Mouse (Mus musculus) heart, embryonic 15.5 days (tissue): ENCODE data around the gene Slc6a13. TPM values are rescaled to one million over a fixed set of nuclear protein-coding genes. Genes with fewer than 3 reads are reported as not detected.
"Not testable (repeated sequence)": the region's sequence is repeated elsewhere in the genome, so short reads cannot be mapped to it uniquely, and the experiment has no call there.

Experiments used
- ATAC-seq: fragments of 200-750 bp; cut with Nextera tagmentation; replicated peaks from 2 replicates; pipeline ENCODE4 v1.8.0; 2017; ENCODE audit warnings: low read depth, moderate TSS enrichment; ENCODE audit not compliant: insufficient number of reproducible peaks, insufficient read depth, low FRiP score
- H3K27ac ChIP-seq: fragments of 300-500 bp; sonication (generic); 2 replicates; pipeline ENCODE4 v1.5.1; 2015; ENCODE audit warnings: mild to moderate bottlenecking, inconsistent platforms
- H3K27me3 ChIP-seq: fragments of 300-500 bp; sonication (generic); 2 replicates; pipeline ENCODE4 v1.6.1; 2015; ENCODE audit warnings: inconsistent platforms
- H3K36me3 ChIP-seq: fragments of 300-500 bp; sonication (generic); 2 replicates; pipeline ENCODE4 v1.6.1; 2015; ENCODE audit warnings: mild to moderate bottlenecking, inconsistent platforms
- H3K4me1 ChIP-seq: fragments of 300-500 bp; sonication (generic); replicated peaks from 2 replicates; pipeline ENCODE4 v1.6.1; 2015; ENCODE audit warnings: inconsistent platforms
- H3K4me2 ChIP-seq: fragments of 300-500 bp; sonication (generic); 2 replicates; pipeline ENCODE4 v1.6.1; 2015; ENCODE audit warnings: inconsistent platforms, mild to moderate bottlenecking, moderate library complexity
- H3K4me3 ChIP-seq: fragments of 300-500 bp; sonication (generic); 2 replicates; pipeline ENCODE4 v1.5.1; 2015; ENCODE audit warnings: mild to moderate bottlenecking, inconsistent platforms
- H3K9ac ChIP-seq: fragments of 300-500 bp; sonication (generic); 2 replicates; pipeline ENCODE4 v1.6.1; 2015; ENCODE audit warnings: mild to moderate bottlenecking, inconsistent platforms
- H3K9me3 ChIP-seq: fragments of 300-500 bp; sonication (generic); replicated peaks from 2 replicates; pipeline ENCODE4 v1.6.1; 2016; ENCODE audit warnings: inconsistent platforms
- WGBS: fragments of 180-500 bp; shearing (Covaris S2); methylation state at CpG from one replicate; pipeline ENCODE4 v1.1.7; 2015; ENCODE audit warnings: mixed read lengths; 5-methylcytosine and 5-hydroxymethylcytosine counted together
- polyA plus RNA-seq: library from polyadenylated mRNA; unstranded; fragments of >200 nt; fragmentation: Nextera tagmentation; extraction: Ambion mirVana; gene quantifications from 2 replicates; pipeline ENCODE4 v1.2.1, GENCODE M21; 2015

Slc6a13 gene
- polyA plus RNA-seq, 1 experiment from 2014 or later = 5.6 TPM

DNA sequence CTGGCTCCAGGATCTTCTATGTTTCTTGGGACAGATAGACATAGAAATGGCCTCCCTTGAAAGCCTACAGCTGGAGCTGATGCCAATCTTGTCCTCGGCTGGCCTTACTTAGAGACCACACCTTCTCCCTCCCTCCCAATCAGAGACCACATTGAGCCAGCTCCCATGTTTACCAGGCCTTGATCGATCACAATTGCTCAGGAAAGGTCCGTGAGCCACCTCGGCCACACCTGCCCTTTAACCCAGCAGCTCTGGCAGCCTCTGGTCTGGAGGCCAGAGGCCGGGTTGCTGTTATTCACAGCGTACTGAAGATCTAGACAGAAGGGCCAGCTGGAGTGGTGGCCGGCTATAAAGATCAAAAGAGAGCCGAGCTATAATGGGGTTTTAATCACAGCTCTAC lies 46.4 kb downstream of the Slc6a13 start:
- 53% methylated on average over 8 of the region's 8 CpGs for WGBS
- H3K4me1 ChIP-seq = no peaks in the 10 kb centered on the region
- no peak overlapping the region for H3K27ac ChIP-seq
- H3K27me3 ChIP-seq = peaks cover 20% of the 10 kb centered on the region
- no peak overlapping the region for H3K4me2 ChIP-seq
- H3K36me3 ChIP-seq = no peaks in the 10 kb centered on the region
- H3K9ac ChIP-seq = no peak overlapping the region
- H3K9me3 ChIP-seq = no peaks in the 10 kb centered on the region
- no peak overlapping the region for H3K4me3 ChIP-seq
- ATAC-seq = no peak

- Histone ChIP-seq H3K9ac (no peak overlapping the region), H3K4me2 (no peak overlapping the region), H3K4me3 (no peak overlapping the region), H3K9me3 (no peaks in the 10 kb centered on the region), H3K36me3 (no peaks in the 10 kb centered on the region), H3K4me1 (no peaks in the 10 kb centered on the region), H3K27me3 (0 out of 2 replicates have a peak, but pooled peaks cover 10% of the 10 kb centered on the region), H3K27ac (no peak overlapping the region)
- ATAC-seq = no peak
- WGBS = 38% methylated on average over 2 of the region's 2 CpGs
These were observed 52.2 kb downstream of the Slc6a13 start for GRCm38 (mm10) chr6:121352276-121352675.

DNA sequence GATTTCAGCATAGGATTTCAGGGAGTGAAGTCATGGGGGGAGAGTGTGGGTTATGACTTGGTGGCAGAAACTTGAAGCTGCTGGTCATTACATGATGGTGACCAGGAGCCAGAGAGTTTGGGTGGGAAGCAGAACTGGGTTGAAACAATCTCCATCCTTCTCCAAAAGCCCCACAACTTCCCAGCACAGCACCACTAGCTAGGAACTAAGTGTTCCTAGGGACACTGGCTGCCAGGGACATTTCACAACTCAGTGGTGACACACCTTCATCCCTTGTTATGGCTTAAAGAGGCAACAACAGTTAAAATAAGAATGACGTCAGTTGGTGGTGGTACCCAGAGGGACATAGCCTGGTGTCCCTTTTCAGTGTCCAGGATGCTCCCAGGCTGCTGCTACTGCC lies 56.0 kb downstream of the Slc6a13 start:
- WGBS = 68% methylated on average over 1 of the region's 1 CpGs
- no peak for ATAC-seq
- Histone ChIP-seq H3K4me2 (no peak overlapping the region), H3K4me3 (no peak overlapping the region), H3K27ac (no peak overlapping the region), H3K9ac (no peak overlapping the region), H3K9me3 (no peaks in the 10 kb centered on the region), H3K36me3 (no peaks in the 10 kb centered on the region), H3K4me1 (no peaks in the 10 kb centered on the region), H3K27me3 (peaks cover 26% of the 10 kb centered on the region)

DNA sequence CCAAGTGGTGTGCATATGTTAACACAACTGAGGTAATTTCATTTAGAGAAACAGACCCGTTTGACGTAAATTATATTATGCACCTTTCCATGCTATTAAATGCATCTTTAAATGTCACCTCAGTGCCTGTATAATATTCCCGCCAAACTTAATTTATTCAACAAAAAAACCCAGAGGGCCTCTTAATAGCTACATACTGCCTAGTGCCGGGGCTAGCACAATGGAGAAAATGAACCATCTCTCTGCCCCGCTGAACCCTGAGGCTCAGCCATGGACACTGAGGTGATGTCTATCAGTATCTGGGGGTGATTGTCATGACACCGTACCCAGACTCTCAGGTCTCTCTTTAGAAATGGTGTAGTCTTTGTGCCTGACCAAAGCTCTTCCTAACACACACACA lies 57.2 kb downstream of the Slc6a13 start:
- Histone ChIP-seq H3K27me3 (peaks cover 29% of the 10 kb centered on the region), H3K4me2 (no peak overlapping the region), H3K9ac (no peak overlapping the region), H3K4me1 (no peaks in the 10 kb centered on the region), H3K9me3 (no peaks in the 10 kb centered on the region), H3K36me3 (no peaks in the 10 kb centered on the region), H3K27ac (no peak overlapping the region), H3K4me3 (no peak overlapping the region)
- 81% methylated on average over 6 of the region's 6 CpGs for WGBS
- ATAC-seq = no peak

GRCm38 (mm10) chr6:121363061-121363460 lies 63.0 kb downstream of the Slc6a13 start:
- no peaks in the 10 kb centered on the region for H3K36me3 ChIP-seq
- whole genome bisulfite sequencing = 54% methylated on average over 6 of the region's 6 CpGs
- H3K27me3 ChIP-seq = peaks cover 25% of the 10 kb centered on the region
- no peak overlapping the region for H3K9ac ChIP-seq
- H3K9me3 ChIP-seq = no peaks in the 10 kb centered on the region
- H3K27ac ChIP-seq = no peak overlapping the region
- H3K4me1 ChIP-seq = no peaks in the 10 kb centered on the region
- no peak for ATAC-seq
- H3K4me3 ChIP-seq = no peak overlapping the region
- H3K4me2 ChIP-seq = no peak overlapping the region

DNA sequence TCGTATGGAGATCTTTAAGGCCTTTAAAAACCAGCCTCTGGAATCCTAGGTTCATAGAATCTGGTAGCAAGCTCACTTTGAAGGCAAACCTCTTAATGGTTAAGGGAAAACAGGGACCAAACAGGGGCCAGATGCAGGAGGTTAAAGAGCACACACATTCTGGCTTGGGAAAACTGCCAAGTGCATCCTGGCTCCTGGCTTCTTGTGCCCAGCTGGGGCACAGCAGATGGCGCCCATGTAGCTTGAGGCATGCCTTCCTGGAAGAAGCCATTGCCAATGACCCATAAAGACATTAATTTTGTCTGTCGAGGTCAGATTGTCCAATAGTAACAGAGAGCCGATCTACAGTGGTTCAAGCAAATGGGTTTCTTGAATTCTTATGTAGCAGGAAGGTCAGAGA lies 63.9 kb downstream of the Slc6a13 start:
- H3K9me3 ChIP-seq = no peaks in the 10 kb centered on the region
- no peaks in the 10 kb centered on the region for H3K4me1 ChIP-seq
- H3K4me3 ChIP-seq = no peak overlapping the region
- no peak overlapping the region for H3K9ac ChIP-seq
- 74% methylated on average over 4 of the region's 4 CpGs for WGBS
- ATAC-seq = no peak
- no peak overlapping the region for H3K27ac ChIP-seq
- peaks cover 20% of the 10 kb centered on the region for H3K27me3 ChIP-seq
- no peaks in the 10 kb centered on the region for H3K36me3 ChIP-seq
- no peak overlapping the region for H3K4me2 ChIP-seq

DNA sequence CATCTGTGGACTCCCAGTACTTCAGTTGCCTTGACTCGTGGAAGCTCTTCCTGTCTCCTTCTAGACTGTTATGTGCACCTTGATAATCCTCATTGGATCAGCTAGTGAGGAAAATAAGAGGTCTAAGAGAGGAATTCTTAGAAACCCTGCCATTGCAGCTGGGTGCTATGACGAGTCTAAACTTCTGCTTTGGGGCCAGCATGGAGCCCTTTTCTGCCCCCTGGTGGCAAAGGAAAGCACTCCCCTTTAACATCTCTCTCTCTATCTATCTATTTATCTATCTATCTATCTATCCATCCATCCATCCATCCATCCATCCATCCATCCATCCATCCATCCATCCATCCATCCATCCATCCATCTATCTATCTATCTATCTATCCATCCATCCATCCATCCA lies 66.5 kb downstream of the Slc6a13 start:
- not testable (repeated sequence) for H3K27ac ChIP-seq, H3K4me3 ChIP-seq, H3K4me1 ChIP-seq, H3K9me3 ChIP-seq, ATAC-seq, H3K27me3 ChIP-seq, H3K9ac ChIP-seq, H3K36me3 ChIP-seq, H3K4me2 ChIP-seq
- 8% methylated on average over 2 of the region's 2 CpGs for WGBS

DNA sequence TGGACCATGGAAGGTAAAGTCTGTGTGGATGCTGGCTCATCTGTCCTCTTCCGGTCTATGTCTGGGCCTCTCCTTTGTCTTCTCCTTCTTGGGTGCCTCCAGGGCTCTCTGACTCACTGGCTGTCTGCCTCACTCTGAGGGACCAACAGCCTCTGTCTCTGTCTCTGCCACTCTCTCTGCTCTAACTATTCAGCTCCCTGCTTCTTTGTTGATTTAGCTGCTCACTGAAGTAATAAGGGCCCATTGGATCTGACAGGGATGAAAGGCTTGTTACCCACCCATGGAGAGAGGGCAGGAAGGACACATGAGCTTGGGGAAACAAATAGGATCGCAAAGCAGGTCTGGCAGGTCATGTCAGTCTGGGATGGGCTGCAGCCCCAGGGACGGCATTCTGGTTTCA lies 67.1 kb downstream of the Slc6a13 start:
- WGBS = 51% methylated on average over 3 of the region's 3 CpGs
- Histone ChIP-seq H3K27me3 (0 out of 2 replicates have a peak, but pooled peaks cover 5% of the 10 kb centered on the region), H3K36me3 (no peaks in the 10 kb centered on the region), H3K27ac (no peak overlapping the region), H3K4me3 (no peak overlapping the region), H3K4me1 (no peaks in the 10 kb centered on the region), H3K4me2 (no peak overlapping the region), H3K9ac (no peak overlapping the region), H3K9me3 (no peaks in the 10 kb centered on the region)
- ATAC-seq = no peak

DNA sequence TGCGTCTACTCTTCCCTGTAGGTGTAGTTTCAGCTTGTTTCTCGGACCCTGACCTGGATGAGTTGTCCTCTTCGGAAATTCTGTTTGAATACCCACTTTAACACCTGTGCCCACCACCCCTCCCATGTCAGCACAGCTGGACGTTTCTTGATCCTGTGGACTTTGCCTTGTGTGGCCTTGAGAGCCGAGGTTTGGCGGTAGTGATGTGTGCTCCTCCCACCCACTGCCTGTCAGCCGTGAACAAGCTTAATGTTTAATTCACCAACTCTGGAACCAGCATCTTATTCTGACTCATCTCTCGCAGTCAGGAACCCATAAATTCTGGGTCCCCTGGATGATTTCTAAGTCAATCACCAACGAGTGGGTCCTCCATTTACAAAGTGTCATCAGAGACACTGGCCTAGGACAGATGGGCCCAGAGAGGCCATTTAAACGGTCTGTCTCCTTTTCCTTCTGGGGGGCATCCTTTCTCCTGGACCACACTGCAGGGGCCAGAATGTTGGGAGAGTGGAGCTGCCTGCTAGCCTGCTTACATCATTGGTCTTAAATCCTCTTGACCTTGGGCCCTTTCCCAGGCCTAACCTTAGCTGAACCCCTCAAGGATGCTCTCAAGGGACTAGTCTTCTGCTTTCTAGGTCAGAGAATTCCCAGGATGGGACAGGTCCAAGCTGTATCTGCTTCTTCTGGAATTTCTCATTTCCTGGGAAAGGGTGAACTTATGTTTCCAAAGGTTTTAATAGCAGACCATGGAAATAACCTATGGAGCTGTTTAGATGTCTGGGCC lies 71.4 kb downstream of the Slc6a13 start:
- no peak for ATAC-seq
- no peak overlapping the region for H3K4me2 ChIP-seq
- no peaks in the 10 kb centered on the region for H3K4me1 ChIP-seq
- no peak overlapping the region for H3K27ac ChIP-seq
- no peaks in the 10 kb centered on the region for H3K9me3 ChIP-seq
- no peak overlapping the region for H3K4me3 ChIP-seq
- no peak overlapping the region for H3K9ac ChIP-seq
- 72% methylated on average over 10 of the region's 10 CpGs for WGBS
- H3K36me3 ChIP-seq = no peaks in the 10 kb centered on the region
- H3K27me3 ChIP-seq = no peaks in the 10 kb centered on the region

GRCm38 (mm10) chr6:121376159-121376558 lies 76.1 kb downstream of the Slc6a13 start:
- no peak overlapping the region for H3K4me3 ChIP-seq
- 53% methylated on average over 12 of the region's 12 CpGs for WGBS
- no peak for ATAC-seq
- no peaks in the 10 kb centered on the region for H3K36me3 ChIP-seq
- H3K9ac ChIP-seq = no peak overlapping the region
- H3K27ac ChIP-seq = no peak overlapping the region
- no peaks in the 10 kb centered on the region for H3K9me3 ChIP-seq
- H3K27me3 ChIP-seq = 0 out of 2 replicates have a peak, but pooled peaks cover 12% of the 10 kb centered on the region
- H3K4me2 ChIP-seq = no peak overlapping the region
- H3K4me1 ChIP-seq = no peaks in the 10 kb centered on the region

DNA sequence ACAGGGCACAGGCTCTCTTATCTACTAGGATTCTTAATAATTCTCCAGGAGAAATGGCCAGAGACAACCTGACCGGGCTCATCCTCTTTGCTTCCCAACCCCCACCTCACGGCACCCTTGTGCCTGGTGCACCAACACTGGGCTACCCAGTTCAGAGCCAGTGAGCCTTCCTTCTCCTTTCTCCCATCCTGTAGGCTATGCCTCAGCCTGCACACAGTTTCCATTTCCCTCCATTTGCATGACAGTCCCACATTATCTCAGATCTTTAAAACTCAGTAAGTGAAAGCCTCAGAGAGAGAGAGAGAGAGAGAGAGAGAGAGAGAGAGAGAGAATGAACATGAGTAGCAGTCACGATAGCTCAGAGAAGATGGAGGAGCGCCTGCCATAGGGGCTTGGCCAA lies 78.2 kb downstream of the Slc6a13 start:
- Histone ChIP-seq H3K4me2 (no peak overlapping the region), H3K9ac (no peak overlapping the region), H3K36me3 (no peaks in the 10 kb centered on the region), H3K27me3 (peaks cover 23% of the 10 kb centered on the region; the same call in 1 of the 2 replicates), H3K4me3 (no peak overlapping the region), H3K9me3 (no peaks in the 10 kb centered on the region), H3K27ac (no peak overlapping the region), H3K4me1 (no peaks in the 10 kb centered on the region)
- 36% methylated on average over 4 of the region's 4 CpGs for WGBS
- ATAC-seq = no peak

DNA sequence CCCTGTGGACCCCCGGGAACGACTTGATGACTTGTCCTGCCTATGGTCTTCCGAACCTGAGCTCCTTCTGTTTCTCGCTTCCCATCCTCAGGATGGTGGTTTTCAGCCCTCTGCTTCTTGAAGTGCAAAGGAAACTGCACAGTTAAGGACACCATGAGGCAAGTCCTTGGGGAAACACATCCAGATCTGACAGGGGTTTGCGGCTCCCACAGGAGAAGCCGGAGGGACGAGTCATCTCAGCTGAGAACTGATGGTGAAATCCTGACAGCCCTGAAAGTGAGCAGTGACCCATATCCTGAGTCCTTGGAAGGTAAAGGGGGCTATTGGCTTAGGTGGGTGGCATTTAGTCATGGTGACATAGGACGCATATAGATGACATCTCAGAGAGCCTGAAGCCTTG lies 80.5 kb downstream of the Slc6a13 start:
- Histone ChIP-seq H3K36me3 (no peaks in the 10 kb centered on the region), H3K9ac (no peak overlapping the region), H3K4me2 (no peak overlapping the region), H3K27ac (no peak overlapping the region), H3K9me3 (no peaks in the 10 kb centered on the region), H3K4me3 (no peak overlapping the region), H3K27me3 (peaks cover 35% of the 10 kb centered on the region; the same call in 1 of the 2 replicates), H3K4me1 (no peaks in the 10 kb centered on the region)
- 73% methylated on average over 8 of the region's 8 CpGs for WGBS
- no peak for ATAC-seq
